Mouse (Mus musculus): Measurements from ENCODE around the gene Klf1. TPM values are rescaled to one million over a fixed set of nuclear protein-coding genes. Genes with fewer than 3 reads are reported as not detected.
A peak's percentile ranks its signal among the peaks of the same experiment; 100 is the strongest.

Klf1 gene
- 133 and 149 TPM in 2 replicates for polyA plus RNA-seq (2015; fragmentation: Nextera tagmentation; extraction: Ambion mirVana)

DNA sequence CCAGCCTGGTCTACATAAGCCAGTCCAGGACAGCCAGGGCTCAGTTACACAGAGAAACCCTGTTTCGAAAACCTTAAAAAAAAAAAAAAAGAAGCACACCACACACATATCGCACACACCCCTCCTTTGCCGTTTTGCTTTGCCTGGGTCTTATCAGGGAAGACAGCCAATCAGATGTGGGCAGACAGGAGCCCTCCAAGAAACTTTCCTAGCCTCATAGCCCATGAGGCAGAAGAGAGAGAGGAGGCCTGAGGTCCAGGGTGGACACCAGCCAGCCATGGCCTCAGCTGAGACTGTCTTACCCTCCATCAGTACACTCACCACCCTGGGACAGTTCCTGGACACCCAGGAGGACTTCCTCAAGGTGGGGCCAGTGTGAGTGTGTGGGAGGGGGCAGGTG, at the start of gene Klf1:
Klf1 (plus strand) TSS at position 177 of the 400 bp plus-strand sequence.
- H3K4me1 ChIP-seq (ENCODE audit: insufficient read depth): peaks cover 19% of the 10 kb centered on the region
- peaks cover 21% of the 10 kb centered on the region for H3K36me3 ChIP-seq (replicated peaks; ENCODE audit: insufficient read depth, low read length)
- peak; percentile 60 for DNase-seq
- peak within 1 kb of the TSS; percentile 93 for H3K4me3 ChIP-seq (ENCODE audit: low read depth, low read length)
- TF ChIP-seq EP300 (IDR thresholded peaks at IDR 0.05; ENCODE audit: low read depth) (peak; percentile 93), CTCF (IDR thresholded peaks at IDR 0.05; ENCODE audit: low read depth) (no peak)
- ATAC-seq: peak; percentile 48
- WGBS (ENCODE audit: insufficient replicate concordance): 57% methylated on average over 3 of the region's 3 CpGs
- H3K27ac ChIP-seq (ENCODE audit: low read depth): peak within 1 kb of the TSS; percentile 95
- no peaks in the 10 kb centered on the region for H3K27me3 ChIP-seq (ENCODE audit: insufficient read depth, low read length)
- H3K9me3 ChIP-seq (ENCODE audit: low read length): no peaks in the 10 kb centered on the region
- peak within 1 kb of the TSS; percentile 98 for H3K9ac ChIP-seq (replicated peaks)
- peak within 1 kb of the TSS; percentile 90 for H3K4me2 ChIP-seq (ENCODE audit: low read depth, low read length)

DNA sequence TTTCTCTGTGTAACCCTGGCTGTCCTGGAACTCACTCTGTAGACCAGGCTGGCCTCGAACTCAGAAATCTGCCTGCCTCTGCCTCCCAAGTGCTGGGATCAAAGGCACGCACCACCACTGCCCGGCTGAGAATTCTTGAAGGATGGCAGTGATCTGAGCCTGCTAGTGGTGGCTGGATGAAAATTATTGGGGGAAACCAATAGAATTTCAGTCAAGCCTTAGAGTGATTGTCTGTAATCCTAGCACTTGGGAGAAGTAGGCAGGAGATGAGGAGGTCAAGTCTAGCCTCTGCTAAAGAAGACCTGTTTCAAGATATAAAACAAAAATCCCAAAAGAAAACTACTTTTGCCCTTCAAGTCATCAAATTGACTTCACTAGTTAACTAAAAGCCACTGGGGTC, 45.3 kb upstream of the Klf1 start:
- ATAC-seq: no peak
- Histone ChIP-seq H3K36me3 (replicated peaks; ENCODE audit: insufficient read depth, low read length) (peaks cover 21% of the 10 kb centered on the region), H3K27ac (ENCODE audit: low read depth) (no peak overlapping the region), H3K4me1 (ENCODE audit: insufficient read depth) (peaks cover 14% of the 10 kb centered on the region), H3K9me3 (ENCODE audit: low read length) (no peaks in the 10 kb centered on the region), H3K4me2 (ENCODE audit: low read depth, low read length) (peak overlapping the region; percentile 87; the same call in 1 of the 2 replicates), H3K27me3 (ENCODE audit: insufficient read depth, low read length) (no peaks in the 10 kb centered on the region), H3K4me3 (ENCODE audit: low read depth, low read length) (peak overlapping the region; percentile 89; the same call in 1 of the 2 replicates), H3K9ac (replicated peaks) (no peak overlapping the region)
- DNase-seq: no peak
- TF ChIP-seq CTCF (IDR thresholded peaks at IDR 0.05; ENCODE audit: low read depth): no peak
- TF ChIP-seq EP300 (IDR thresholded peaks at IDR 0.05; ENCODE audit: low read depth): no peak
- 90% methylated on average over 3 of the region's 3 CpGs for WGBS (ENCODE audit: insufficient replicate concordance)

DNA sequence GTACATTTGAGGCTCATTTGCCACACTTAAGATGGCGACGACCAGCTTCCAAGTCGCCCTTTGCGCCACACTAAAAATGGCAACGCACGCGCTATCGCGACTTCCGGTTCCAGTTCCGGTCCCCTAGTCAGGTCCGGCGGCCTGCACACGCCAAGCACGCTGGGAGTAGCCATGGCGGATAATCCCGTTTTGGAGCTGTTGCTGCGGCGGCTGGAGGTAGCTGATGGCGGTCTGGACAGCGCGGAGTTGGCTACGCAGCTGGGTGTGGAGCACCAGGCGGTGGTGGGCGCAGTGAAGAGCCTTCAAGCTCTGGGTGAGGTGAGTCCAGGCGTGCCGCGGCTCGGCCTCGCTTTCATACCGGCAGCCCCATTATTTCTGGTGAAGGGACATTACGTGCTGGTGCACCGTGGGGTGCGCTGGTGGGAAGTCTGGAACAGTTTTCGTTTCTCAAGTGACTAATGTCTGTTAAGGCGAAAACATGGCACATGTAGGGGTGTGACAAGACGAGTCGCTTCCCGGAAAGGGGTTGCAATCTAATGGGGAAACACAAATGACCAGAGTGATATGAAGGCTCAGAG, 44.8 kb upstream of the Klf1 start, which contains the start of gene Farsa:
Farsa (plus strand) TSS at position 126 of the 578 bp plus-strand sequence.
- DNase-seq (peak; percentile 94), ATAC-seq (peak; percentile 96)
- Histone ChIP-seq H3K4me3 (ENCODE audit: low read depth, low read length) (peak within 1 kb of the TSS; percentile 89), H3K4me2 (ENCODE audit: low read depth, low read length) (peak within 1 kb of the TSS; percentile 87), H3K4me1 (ENCODE audit: insufficient read depth) (peaks cover 14% of the 10 kb centered on the region), H3K27ac (ENCODE audit: low read depth) (peak within 1 kb of the TSS; percentile 92), H3K9me3 (ENCODE audit: low read length) (no peaks in the 10 kb centered on the region), H3K27me3 (ENCODE audit: insufficient read depth, low read length) (no peaks in the 10 kb centered on the region), H3K36me3 (replicated peaks; ENCODE audit: insufficient read depth, low read length) (peaks cover 26% of the 10 kb centered on the region), H3K9ac (replicated peaks) (peak within 1 kb of the TSS; percentile 83)
- no peak for TF ChIP-seq EP300 (IDR thresholded peaks at IDR 0.05; ENCODE audit: low read depth)
- no peak for TF ChIP-seq CTCF (IDR thresholded peaks at IDR 0.05; ENCODE audit: low read depth)
- 1% methylated on average over 39 of the region's 39 CpGs for WGBS (ENCODE audit: insufficient replicate concordance)

DNA sequence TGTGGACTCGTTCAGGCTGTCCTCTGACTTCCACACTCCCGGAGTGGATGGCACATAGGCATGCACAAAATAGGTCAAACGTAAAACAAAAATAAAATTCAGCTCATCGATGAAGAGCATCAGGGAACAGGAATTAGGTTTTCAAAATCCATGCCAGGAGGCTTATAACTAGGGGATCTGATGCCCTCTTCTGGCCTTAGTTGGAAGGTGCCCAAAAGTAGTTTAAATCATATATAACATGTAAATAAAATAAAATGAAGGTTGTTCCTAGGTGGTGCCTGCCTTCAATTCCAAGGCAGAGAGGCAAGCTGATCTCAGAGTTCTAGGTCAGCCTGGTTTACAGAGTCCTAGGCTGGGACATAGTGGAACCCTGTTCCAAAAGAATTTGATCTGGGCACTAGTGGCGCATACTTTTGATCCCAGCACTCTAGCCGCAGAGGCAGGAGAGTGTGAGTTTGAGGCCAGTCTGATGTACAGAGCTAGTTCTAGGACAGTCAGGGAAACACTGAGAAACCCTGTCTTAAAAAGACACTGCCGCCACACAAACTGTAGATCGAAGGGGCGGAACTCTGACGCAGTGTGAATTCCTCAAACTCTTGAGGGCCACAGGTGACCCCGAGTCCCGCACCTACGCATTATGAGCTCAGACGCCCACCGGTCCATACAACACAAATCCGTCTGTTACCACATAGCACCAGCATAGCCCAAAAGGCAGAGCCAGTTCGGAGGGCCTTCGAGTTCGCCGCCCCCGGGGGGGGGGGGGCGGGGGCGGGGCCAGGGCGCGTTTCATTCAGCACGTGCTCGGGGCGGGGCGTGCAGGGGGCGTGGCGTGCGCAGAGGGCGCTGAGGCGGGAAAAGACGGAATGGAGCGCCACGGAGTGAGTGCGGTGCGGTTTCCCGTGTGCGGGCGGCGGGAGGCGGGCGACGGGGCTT, 30.1 kb upstream of the Klf1 start, which contains the start of gene Syce2:
Syce2 (plus strand) TSS at position 736 of the 933 bp plus-strand sequence.
- H3K36me3 ChIP-seq (replicated peaks; ENCODE audit: insufficient read depth, low read length): peaks cover 28% of the 10 kb centered on the region
- H3K9me3 ChIP-seq (ENCODE audit: low read length): no peaks in the 10 kb centered on the region
- 0 out of 2 replicates have a peak, but pooled peaks have one; percentile 23 for TF ChIP-seq EP300 (IDR thresholded peaks at IDR 0.05; ENCODE audit: low read depth)
- peak; percentile 75 for TF ChIP-seq CTCF (IDR thresholded peaks at IDR 0.05; ENCODE audit: low read depth)
- 8% methylated on average over 40 of the region's 46 CpGs for WGBS (ENCODE audit: insufficient replicate concordance)
- DNase-seq (peak; percentile 93), ATAC-seq (peak; percentile 84)
- H3K27me3 ChIP-seq (ENCODE audit: insufficient read depth, low read length): no peaks in the 10 kb centered on the region
- H3K4me3 ChIP-seq (ENCODE audit: low read depth, low read length): peak within 1 kb of the TSS; percentile 52
- H3K27ac ChIP-seq (ENCODE audit: low read depth): peak within 1 kb of the TSS; percentile 73
- peak within 1 kb of the TSS; percentile 62 for H3K9ac ChIP-seq (replicated peaks)
- H3K4me1 ChIP-seq (ENCODE audit: insufficient read depth): peaks cover 27% of the 10 kb centered on the region
- H3K4me2 ChIP-seq (ENCODE audit: low read depth, low read length): peak within 1 kb of the TSS; percentile 99

DNA sequence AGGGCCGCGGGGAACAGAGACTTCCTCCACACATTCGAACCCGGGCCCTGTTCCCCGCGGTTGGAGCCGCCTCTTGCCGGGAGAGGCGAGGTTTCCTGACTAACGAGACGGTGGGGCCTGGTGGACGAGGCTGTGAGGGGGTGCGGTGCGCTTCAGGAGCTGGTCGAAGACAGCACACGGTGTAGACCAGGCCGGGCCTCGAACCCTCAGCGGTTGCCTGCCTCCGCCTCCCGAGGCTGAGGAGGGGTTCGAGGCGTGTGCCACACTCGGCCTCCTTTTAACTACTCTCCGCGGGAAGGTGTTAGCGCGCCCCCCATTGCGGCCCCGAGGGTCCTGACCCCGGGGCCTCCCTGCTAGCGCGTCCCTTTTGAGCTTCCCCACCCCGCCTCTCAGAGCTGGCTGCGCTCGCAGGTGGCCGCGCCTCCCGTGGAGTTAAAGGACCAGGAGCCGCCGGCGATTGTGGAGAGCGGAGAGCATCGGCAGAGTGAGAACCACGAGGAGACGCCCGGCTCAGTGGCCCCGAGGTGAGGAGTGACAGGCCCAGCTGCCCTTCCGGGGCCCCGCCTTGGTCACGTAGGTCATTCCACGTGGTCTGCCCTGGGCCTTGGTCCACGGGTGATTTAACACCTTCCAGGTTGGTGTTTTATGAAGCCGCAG, 29.3 kb upstream of the Klf1 start:
- H3K36me3 ChIP-seq (replicated peaks; ENCODE audit: insufficient read depth, low read length): peaks cover 20% of the 10 kb centered on the region
- H3K9me3 ChIP-seq (ENCODE audit: low read length): no peaks in the 10 kb centered on the region
- TF ChIP-seq CTCF (IDR thresholded peaks at IDR 0.05; ENCODE audit: low read depth) (no peak), EP300 (IDR thresholded peaks at IDR 0.05; ENCODE audit: low read depth) (no peak)
- DNase-seq (peak; percentile 68), ATAC-seq (peak; percentile 63)
- WGBS (ENCODE audit: insufficient replicate concordance): 3% methylated on average over 50 of the region's 54 CpGs
- H3K4me3 ChIP-seq (ENCODE audit: low read depth, low read length): peak overlapping the region; percentile 52
- H3K4me1 ChIP-seq (ENCODE audit: insufficient read depth): peaks cover 27% of the 10 kb centered on the region
- H3K4me2 ChIP-seq (ENCODE audit: low read depth, low read length): peak overlapping the region; percentile 99
- no peaks in the 10 kb centered on the region for H3K27me3 ChIP-seq (ENCODE audit: insufficient read depth, low read length)
- peak overlapping the region; percentile 73 for H3K27ac ChIP-seq (ENCODE audit: low read depth)
- peak overlapping the region; percentile 62 for H3K9ac ChIP-seq (replicated peaks)
